Mouse (Mus musculus) liver, embryonic 14.5 days (tissue): ENCODE measurements at regions not wholly inside any gene's neighbourhood (a gene's known extent, or its start where the extent isn't known, plus 50 kb on each side); places are given as distances from the start of the nearest gene placed in this dataset.

Experiments
- ATAC-seq: fragments of 200-750 bp; cut with Nextera tagmentation; 2 replicates; pipeline ENCODE4 v1.8.0; 2017; ENCODE audit warnings: moderate number of reproducible peaks, mild to moderate bottlenecking, moderate library complexity; ENCODE audit not compliant: insufficient read depth
- DNase-seq, 3 experiments: peaks; one replicate each; pipeline ENCODE4 v3.0.0-alpha.2; 2012 to 2013; ENCODE audit warnings: low read depth in 3 of 3, low spot score in 3 of 3
- H3K27ac ChIP-seq: fragments of 300-500 bp; sonication (generic); 2 replicates; pipeline ENCODE4 v1.5.1; 2014; ENCODE audit warnings: moderate library complexity, mild to moderate bottlenecking, control low read depth, inconsistent platforms
- H3K27me3 ChIP-seq: fragments of 300-500 bp; sonication (generic); 2 replicates; pipeline ENCODE4 v1.6.1; 2014; ENCODE audit warnings: mild to moderate bottlenecking, low read length, moderate library complexity; ENCODE audit not compliant: control insufficient read depth, insufficient read depth
- H3K36me3 ChIP-seq: fragments of 300-500 bp; sonication (generic); replicated peaks from 2 replicates; pipeline ENCODE4 v1.6.1; 2014; ENCODE audit warnings: low read depth; ENCODE audit not compliant: control insufficient read depth, insufficient read depth
- H3K4me1 ChIP-seq, 2 experiments: fragments of 200-500 bp in 1 of 2; fragments of 300-500 bp in 1 of 2; sonication (generic) in 1 of 2; replicated peaks; 2 replicates each; pipeline ENCODE4 v1.6.1; 2012 to 2014; ENCODE audit warnings: antibody characterized with exemption in 1 of 2, inconsistent platforms in 1 of 2, low read length in 1 of 2; ENCODE audit not compliant: control insufficient read depth in 2 of 2, insufficient read depth in 2 of 2
- H3K4me2 ChIP-seq: fragments of 300-500 bp; sonication (generic); 2 replicates; pipeline ENCODE4 v1.6.1; 2014; ENCODE audit warnings: low read depth, mild to moderate bottlenecking, control low read depth, moderate library complexity
- H3K4me3 ChIP-seq, 2 experiments: fragments of 200-500 bp in 1 of 2; fragments of 300-500 bp in 1 of 2; sonication (generic) in 1 of 2; 2 replicates each; pipeline ENCODE4 v1.5.1; 2012 to 2014; ENCODE audit warnings: low read depth in 2 of 2, low read length in 2 of 2, mild to moderate bottlenecking in 2 of 2, control low read depth in 1 of 2, inconsistent platforms in 1 of 2, moderate library complexity in 1 of 2; ENCODE audit not compliant: insufficient read depth in 1 of 2
- H3K9ac ChIP-seq: fragments of 300-500 bp; sonication (generic); replicated peaks from 2 replicates; pipeline ENCODE4 v1.6.1; 2014; ENCODE audit warnings: mild to moderate bottlenecking, control low read depth, moderate library complexity
- H3K9me3 ChIP-seq: fragments of 300-500 bp; sonication (generic); 2 replicates; pipeline ENCODE4 v1.6.1; 2016; ENCODE audit warnings: low read length, mixed read lengths; ENCODE audit not compliant: control insufficient read depth
- CTCF ChIP-seq: IDR thresholded peaks from 2 replicates; pipeline ENCODE4 v1.5.1; 2016; ENCODE audit warnings: antibody characterized with exemption, low read depth, control low read depth
- EP300 ChIP-seq: IDR thresholded peaks from 2 replicates; pipeline ENCODE4 v1.6.1; 2016; ENCODE audit warnings: antibody characterized with exemption, low read depth
- WGBS: fragments of 180-500 bp; shearing (Covaris S2); extraction: QIAGEN DNeasy Blood & Tissue Kit; methylation state at CpG from one replicate; pipeline ENCODE4 v1.1.7; 2014; ENCODE audit not compliant: insufficient replicate concordance; 5-methylcytosine and 5-hydroxymethylcytosine counted together

GRCm38 (mm10) chr11:32903389-32903788, 79.0 kb upstream of the Smim23 start:
- Histone ChIP-seq H3K4me1 (no peaks in the 10 kb centered on the region), H3K27ac (no peak overlapping the region), H3K4me2 (no peak overlapping the region), H3K4me3 (no peak overlapping the region), H3K9me3 (no peaks in the 10 kb centered on the region), H3K9ac (no peak overlapping the region), H3K27me3 (no peaks in the 10 kb centered on the region), H3K36me3 (no peaks in the 10 kb centered on the region)
- no peak for ATAC-seq
- no peak for DNase-seq
- 68% methylated on average over 3 of the region's 3 CpGs for WGBS
- TF ChIP-seq EP300 = no peak
- TF ChIP-seq CTCF = no peak

- H3K4me2 ChIP-seq = no peak overlapping the region
- no peak for DNase-seq
- H3K9ac ChIP-seq = no peak overlapping the region
- H3K4me3 ChIP-seq = no peak overlapping the region
- H3K36me3 ChIP-seq = no peaks in the 10 kb centered on the region
- H3K27ac ChIP-seq = no peak overlapping the region
- no peak for ATAC-seq
- H3K9me3 ChIP-seq = no peaks in the 10 kb centered on the region
- TF ChIP-seq EP300 (no peak), CTCF (no peak)
- no peaks in the 10 kb centered on the region for H3K4me1 ChIP-seq
- WGBS = 45% methylated on average over 7 of the region's 10 CpGs
- H3K27me3 ChIP-seq = no peaks in the 10 kb centered on the region
Measured at GRCm38 (mm10) chr11:32902923-32903322, 78.5 kb upstream of the Smim23 start.

- H3K27ac ChIP-seq = no peak overlapping the region
- H3K27me3 ChIP-seq = no peaks in the 10 kb centered on the region
- DNase-seq = no peak
- no peak overlapping the region for H3K9ac ChIP-seq
- H3K4me2 ChIP-seq = no peak overlapping the region
- 66% methylated on average over 6 of the region's 6 CpGs for WGBS
- TF ChIP-seq CTCF (no peak), EP300 (no peak)
- no peaks in the 10 kb centered on the region for H3K4me1 ChIP-seq
- H3K9me3 ChIP-seq = no peaks in the 10 kb centered on the region
- ATAC-seq = no peak
- no peak overlapping the region for H3K4me3 ChIP-seq
- H3K36me3 ChIP-seq = no peaks in the 10 kb centered on the region
Measured at GRCm38 (mm10) chr11:32900437-32900836, 76.0 kb upstream of the Smim23 start.

GRCm38 (mm10) chr11:32899604-32900216, 75.3 kb upstream of the Smim23 start:
- Histone ChIP-seq H3K4me1 (no peaks in the 10 kb centered on the region), H3K9ac (no peak overlapping the region), H3K36me3 (no peaks in the 10 kb centered on the region), H3K4me3 (no peak overlapping the region), H3K4me2 (no peak overlapping the region), H3K9me3 (no peaks in the 10 kb centered on the region), H3K27ac (no peak overlapping the region), H3K27me3 (no peaks in the 10 kb centered on the region)
- TF ChIP-seq EP300 (no peak), CTCF (no peak)
- no peak for ATAC-seq
- DNase-seq = no peak
- 53% methylated on average over 13 of the region's 13 CpGs for WGBS

GRCm38 (mm10) chr11:32895400-32895799, 71.0 kb upstream of the Smim23 start:
- DNase-seq (no peak), ATAC-seq (no peak)
- no peaks in the 10 kb centered on the region for H3K4me1 ChIP-seq
- H3K9ac ChIP-seq = no peak overlapping the region
- TF ChIP-seq CTCF (no peak), EP300 (no peak)
- H3K36me3 ChIP-seq = no peaks in the 10 kb centered on the region
- no peak overlapping the region for H3K27ac ChIP-seq
- H3K4me3 ChIP-seq = no peak overlapping the region
- H3K9me3 ChIP-seq = no peaks in the 10 kb centered on the region
- no peak overlapping the region for H3K4me2 ChIP-seq
- no peaks in the 10 kb centered on the region for H3K27me3 ChIP-seq
- WGBS = 53% methylated on average over 3 of the region's 3 CpGs
